Mouse (Mus musculus) midbrain, embryonic 16.5 days (tissue): ENCODE data around the gene Litaf. TPM values are rescaled to one million over a fixed set of nuclear protein-coding genes. Genes with fewer than 3 reads are reported as not detected.

Experiments
- ATAC-seq: fragments of 200-750 bp; cut with Nextera tagmentation; 2 replicates; pipeline ENCODE4 v1.8.0; 2017; ENCODE audit warnings: moderate TSS enrichment
- H3K27ac ChIP-seq: fragments of 300-500 bp; sonication (generic); 2 replicates; pipeline ENCODE4 v1.5.1; 2014; ENCODE audit warnings: mild to moderate bottlenecking, low read length, mixed read lengths
- H3K27me3 ChIP-seq: fragments of 300-500 bp; sonication (generic); 2 replicates; pipeline ENCODE4 v1.6.1; 2014; ENCODE audit warnings: low read depth, low read length, mixed read lengths; ENCODE audit not compliant: control insufficient read depth, insufficient read depth
- H3K36me3 ChIP-seq: fragments of 300-500 bp; sonication (generic); 2 replicates; pipeline ENCODE4 v1.6.1; 2014; ENCODE audit warnings: mild to moderate bottlenecking, low read length, moderate library complexity, mixed read lengths; ENCODE audit not compliant: control insufficient read depth, insufficient read depth
- H3K4me1 ChIP-seq: fragments of 300-500 bp; sonication (generic); 2 replicates; pipeline ENCODE4 v1.6.1; 2014; ENCODE audit warnings: mild to moderate bottlenecking, low read length, mixed read lengths; ENCODE audit not compliant: control insufficient read depth, insufficient read depth
- H3K4me2 ChIP-seq: fragments of 300-500 bp; sonication (generic); 2 replicates; pipeline ENCODE4 v1.6.1; 2014; ENCODE audit warnings: mild to moderate bottlenecking, low read length, mixed read lengths
- H3K4me3 ChIP-seq: fragments of 300-500 bp; sonication (generic); 2 replicates; pipeline ENCODE4 v1.5.1; 2014; ENCODE audit warnings: low read depth, mild to moderate bottlenecking, low read length, moderate library complexity, mixed read lengths
- H3K9ac ChIP-seq: fragments of 300-500 bp; sonication (generic); 2 replicates; pipeline ENCODE4 v1.6.1; 2014; ENCODE audit warnings: low read depth, low read length, mixed read lengths
- H3K9me3 ChIP-seq: fragments of 300-500 bp; sonication (generic); replicated peaks from 2 replicates; pipeline ENCODE4 v1.6.1; 2014; ENCODE audit warnings: mild to moderate bottlenecking, low read length, mixed read lengths; ENCODE audit not compliant: control insufficient read depth, poor library complexity, severe bottlenecking
- WGBS: fragments of 180-500 bp; shearing (Covaris S2); extraction: QIAGEN DNeasy Blood & Tissue Kit; methylation state at CpG from one replicate; pipeline ENCODE4 v1.1.7; 2014; 5-methylcytosine and 5-hydroxymethylcytosine counted together
- polyA plus RNA-seq: library from polyadenylated mRNA; unstranded; fragments of >200 nt; fragmentation: Nextera tagmentation; extraction: Ambion mirVana; gene quantifications from 2 replicates; pipeline ENCODE4 v1.2.1, GENCODE M21; 2015

Gene Litaf
- polyA plus RNA-seq, 1 experiment from 2014 or later: 25.4 TPM

GRCm38 (mm10) chr16:10992090-10993031 lies 73.6 kb downstream of the Litaf start:
- peak overlapping the region; percentile 62 for H3K4me3 ChIP-seq
- ATAC-seq: peak; percentile 71
- 0 out of 2 replicates have a peak, but pooled peaks cover 2% of the 10 kb centered on the region for H3K36me3 ChIP-seq
- peak overlapping the region; percentile 92 for H3K4me2 ChIP-seq
- no peaks in the 10 kb centered on the region for H3K27me3 ChIP-seq
- H3K27ac ChIP-seq: peak overlapping the region; percentile 53
- peaks cover 4% of the 10 kb centered on the region; the same call in 1 of the 2 replicates for H3K4me1 ChIP-seq
- peaks cover 3% of the 10 kb centered on the region; the same call in 1 of the 2 replicates for H3K9me3 ChIP-seq
- peak overlapping the region; percentile 68 for H3K9ac ChIP-seq
- WGBS: under 1% methylated on average over 50 of the region's 52 CpGs

GRCm38 (mm10) chr16:10991737-10992089 lies 74.2 kb downstream of the Litaf start:
- Histone ChIP-seq H3K27ac (no peak overlapping the region), H3K9ac (no peak overlapping the region), H3K9me3 (peaks cover 3% of the 10 kb centered on the region; the same call in 1 of the 2 replicates), H3K36me3 (0 out of 2 replicates have a peak, but pooled peaks cover 2% of the 10 kb centered on the region), H3K4me2 (peak overlapping the region; percentile 92), H3K4me1 (peaks cover 4% of the 10 kb centered on the region; the same call in 1 of the 2 replicates), H3K27me3 (no peaks in the 10 kb centered on the region), H3K4me3 (no peak overlapping the region; the same call in 1 of the 2 replicates)
- ATAC-seq: no peak
- WGBS: 62% methylated on average over 5 of the region's 5 CpGs

GRCm38 (mm10) chr16:10990763-10991162 lies 75.2 kb downstream of the Litaf start:
- 0 out of 2 replicates have a peak, but pooled peaks cover 2% of the 10 kb centered on the region for H3K36me3 ChIP-seq
- ATAC-seq: no peak
- H3K9me3 ChIP-seq: peaks cover 3% of the 10 kb centered on the region; the same call in 1 of the 2 replicates
- 95% methylated on average over 4 of the region's 4 CpGs for WGBS
- H3K9ac ChIP-seq: no peak overlapping the region
- no peak overlapping the region for H3K4me3 ChIP-seq
- H3K27ac ChIP-seq: no peak overlapping the region
- H3K27me3 ChIP-seq: no peaks in the 10 kb centered on the region
- H3K4me2 ChIP-seq: no peak overlapping the region
- H3K4me1 ChIP-seq: peaks cover 4% of the 10 kb centered on the region; the same call in 1 of the 2 replicates

- Histone ChIP-seq H3K27me3 (no peaks in the 10 kb centered on the region), H3K9me3 (peaks cover 3% of the 10 kb centered on the region; the same call in 1 of the 2 replicates), H3K4me3 (no peak overlapping the region), H3K36me3 (0 out of 2 replicates have a peak, but pooled peaks cover 2% of the 10 kb centered on the region), H3K4me1 (peaks cover 4% of the 10 kb centered on the region; the same call in 1 of the 2 replicates), H3K9ac (no peak overlapping the region), H3K27ac (no peak overlapping the region), H3K4me2 (no peak overlapping the region)
- no peak for ATAC-seq
- 89% methylated on average over 4 of the region's 4 CpGs for WGBS
These were observed 76.1 kb downstream of the Litaf start for GRCm38 (mm10) chr16:10989896-10990295.

GRCm38 (mm10) chr16:10989361-10989760 lies 76.6 kb downstream of the Litaf start:
- ATAC-seq: no peak
- no peak overlapping the region for H3K4me2 ChIP-seq
- peaks cover 4% of the 10 kb centered on the region; the same call in 1 of the 2 replicates for H3K4me1 ChIP-seq
- no peak overlapping the region for H3K9ac ChIP-seq
- H3K27me3 ChIP-seq: no peaks in the 10 kb centered on the region
- H3K4me3 ChIP-seq: no peak overlapping the region
- whole genome bisulfite sequencing: 97% methylated on average over 6 of the region's 6 CpGs
- 0 out of 2 replicates have a peak, but pooled peaks cover 2% of the 10 kb centered on the region for H3K36me3 ChIP-seq
- no peak overlapping the region for H3K27ac ChIP-seq
- H3K9me3 ChIP-seq: peaks cover 3% of the 10 kb centered on the region; the same call in 1 of the 2 replicates

GRCm38 (mm10) chr16:10988261-10988660 lies 77.7 kb downstream of the Litaf start:
- Histone ChIP-seq H3K9ac (no peak overlapping the region), H3K4me3 (no peak overlapping the region), H3K4me2 (no peak overlapping the region), H3K9me3 (peaks cover 3% of the 10 kb centered on the region; the same call in 1 of the 2 replicates), H3K4me1 (no peaks in the 10 kb centered on the region; the same call in 1 of the 2 replicates), H3K27me3 (no peaks in the 10 kb centered on the region), H3K36me3 (0 out of 2 replicates have a peak, but pooled peaks cover 2% of the 10 kb centered on the region), H3K27ac (no peak overlapping the region)
- ATAC-seq: no peak
- WGBS: 83% methylated on average over 9 of the region's 9 CpGs

GRCm38 (mm10) chr16:10984534-10984933 lies 81.4 kb downstream of the Litaf start:
- H3K27ac ChIP-seq: no peak overlapping the region
- WGBS: 81% methylated on average over 5 of the region's 5 CpGs
- H3K4me3 ChIP-seq: no peak overlapping the region
- no peaks in the 10 kb centered on the region for H3K4me1 ChIP-seq
- no peak for ATAC-seq
- H3K27me3 ChIP-seq: no peaks in the 10 kb centered on the region
- no peak overlapping the region for H3K4me2 ChIP-seq
- H3K9me3 ChIP-seq: no peaks in the 10 kb centered on the region
- no peaks in the 10 kb centered on the region for H3K36me3 ChIP-seq
- no peak overlapping the region for H3K9ac ChIP-seq

- H3K36me3 ChIP-seq: no peaks in the 10 kb centered on the region
- 78% methylated on average over 7 of the region's 7 CpGs for WGBS
- no peak overlapping the region for H3K9ac ChIP-seq
- no peak overlapping the region for H3K27ac ChIP-seq
- no peaks in the 10 kb centered on the region for H3K4me1 ChIP-seq
- H3K9me3 ChIP-seq: no peaks in the 10 kb centered on the region
- no peak overlapping the region for H3K4me3 ChIP-seq
- no peak overlapping the region for H3K4me2 ChIP-seq
- no peak for ATAC-seq
- H3K27me3 ChIP-seq: no peaks in the 10 kb centered on the region
These were observed 84.4 kb downstream of the Litaf start for GRCm38 (mm10) chr16:10981493-10982070.
